Mouse (Mus musculus) left cerebral cortex, adult 2 months (tissue): ENCODE results near the gene Tnik. TPM values are rescaled to one million over a fixed set of nuclear protein-coding genes. Genes with fewer than 3 reads are reported as not detected.

ENCODE experiments used
- DNase-seq, 2 experiments: peaks; one replicate each; pipeline ENCODE4 v3.0.0; 2021 to 2022; ENCODE audit warnings: low spot score in 2 of 2, mixed read lengths in 1 of 2; ENCODE audit errors: extremely low spot score in 1 of 2
- H3K27ac ChIP-seq: fragments of 200-600 bp; 2 replicates; pipeline ENCODE4 v1.8.1; 2022
- H3K4me3 ChIP-seq: fragments of 200-600 bp; 2 replicates; pipeline ENCODE4 v1.8.1; 2022
- CTCF ChIP-seq: fragments of 200-600 bp; IDR thresholded peaks from 2 replicates; pipeline ENCODE4 v1.8.1; 2022; ENCODE audit warnings: antibody characterized with exemption, mild to moderate bottlenecking, moderate library complexity
- intact Hi-C: fragments of 180-260 bp; cut with DNase I; formaldehyde crosslinking; loops from one replicate; pipeline ENCODE4 v1.15.1; 2025
- total RNA-seq, 2 experiments: library from RNA; stranded (reverse); gene quantifications; 2 replicates each; pipeline ENCODE4 v1.2.3; 2021

The Tnik gene
- total RNA-seq, 2 experiments from 2014 or later, result 205 to 221 TPM

- intact Hi-C loops, result loop anchor here (10.0 kb wide), 1 partner anchor 118 kb away; no protein-coding TSS in a partner anchor
- H3K4me3 ChIP-seq, result no peak overlapping the region
- H3K27ac ChIP-seq, result peak overlapping the region; percentile 58
- TF ChIP-seq CTCF, result no peak
- no peak for DNase-seq
Measured at GRCm38 (mm10) chr3:28523004-28523482, 260.0 kb downstream of the Tnik start.

GRCm38 (mm10) chr3:28523541-28524165, 260.6 kb downstream of the Tnik start:
- intact Hi-C loops, result loop anchor here (10.0 kb wide), 1 partner anchor 119 kb away; no protein-coding TSS in a partner anchor
- peak overlapping the region; percentile 58 for H3K27ac ChIP-seq
- no peak for DNase-seq
- no peak overlapping the region for H3K4me3 ChIP-seq
- TF ChIP-seq CTCF, result no peak

GRCm38 (mm10) chr3:28524562-28524961, 261.5 kb downstream of the Tnik start:
- peak overlapping the region; percentile 65; the same call in 1 of the 2 replicates for H3K27ac ChIP-seq
- DNase-seq, result no peak
- H3K4me3 ChIP-seq, result no peak overlapping the region
- intact Hi-C loops, result loop anchor here (10.0 kb wide), 1 partner anchor 120 kb away; no protein-coding TSS in a partner anchor
- TF ChIP-seq CTCF, result no peak

GRCm38 (mm10) chr3:28526671-28527070, 263.7 kb downstream of the Tnik start:
- Histone ChIP-seq H3K4me3 (no peak overlapping the region), H3K27ac (peak overlapping the region; percentile 71)
- no peak for DNase-seq
- intact Hi-C loops, result loop anchor here (1.0 to 10.0 kb wide), 2 partner anchors 29 to 122 kb away; no protein-coding TSS in a partner anchor
- TF ChIP-seq CTCF, result no peak

GRCm38 (mm10) chr3:28527231-28527630, 264.2 kb downstream of the Tnik start:
- no peak for DNase-seq
- no peak for TF ChIP-seq CTCF
- peak overlapping the region; percentile 71 for H3K27ac ChIP-seq
- no peak overlapping the region for H3K4me3 ChIP-seq
- intact Hi-C loops, result loop anchor here (1.0 to 10.0 kb wide), 2 partner anchors 28 to 122 kb away; no protein-coding TSS in a partner anchor

- no peak for DNase-seq
- no peak for TF ChIP-seq CTCF
- no peak overlapping the region for H3K27ac ChIP-seq
- no peak overlapping the region for H3K4me3 ChIP-seq
- intact Hi-C loops, result loop anchor here (10.0 kb wide), 1 partner anchor 125 kb away; no protein-coding TSS in a partner anchor
Measured at GRCm38 (mm10) chr3:28529548-28529947, 266.5 kb downstream of the Tnik start.

GRCm38 (mm10) chr3:28531294-28531956, 268.4 kb downstream of the Tnik start:
- Histone ChIP-seq H3K27ac (peak overlapping the region; percentile 75), H3K4me3 (no peak overlapping the region; the same call in 1 of the 2 replicates)
- TF ChIP-seq CTCF, result no peak
- intact Hi-C loops, result no loop called here
- peak; percentile 42 to 43 for DNase-seq

GRCm38 (mm10) chr3:28532666-28533065, 269.7 kb downstream of the Tnik start:
- TF ChIP-seq CTCF, result no peak
- intact Hi-C loops, result no loop called here
- H3K4me3 ChIP-seq, result no peak overlapping the region
- DNase-seq, result no peak
- H3K27ac ChIP-seq, result peak overlapping the region; percentile 29

GRCm38 (mm10) chr3:28540121-28540520, 277.1 kb downstream of the Tnik start:
- intact Hi-C loops, result no loop called here
- H3K27ac ChIP-seq, result no peak overlapping the region
- DNase-seq, result no peak
- TF ChIP-seq CTCF, result no peak
- no peak overlapping the region for H3K4me3 ChIP-seq

GRCm38 (mm10) chr3:28542941-28543340, 279.9 kb downstream of the Tnik start:
- intact Hi-C loops, result no loop called here
- peak overlapping the region; percentile 4; the same call in 1 of the 2 replicates for H3K27ac ChIP-seq
- no peak for DNase-seq

GRCm38 (mm10) chr3:28543380-28543984, 280.5 kb downstream of the Tnik start:
- Histone ChIP-seq H3K4me3 (no peak overlapping the region), H3K27ac (peak overlapping the region; percentile 4; the same call in 1 of the 2 replicates)
- peak; percentile 53 for TF ChIP-seq CTCF
- intact Hi-C loops, result no loop called here
- no peak for DNase-seq

More at GRCm38 (mm10) chr3:28542941-28543340, 279.9 kb downstream of the Tnik start:
- H3K4me3 ChIP-seq, result no peak overlapping the region
- no peak for TF ChIP-seq CTCF

GRCm38 (mm10) chr3:28544345-28544869, 281.4 kb downstream of the Tnik start:
- Histone ChIP-seq H3K27ac (no peak overlapping the region), H3K4me3 (no peak overlapping the region)
- intact Hi-C loops, result no loop called here
- no peak for TF ChIP-seq CTCF
- no peak for DNase-seq
